In the genomic region with DNA sequence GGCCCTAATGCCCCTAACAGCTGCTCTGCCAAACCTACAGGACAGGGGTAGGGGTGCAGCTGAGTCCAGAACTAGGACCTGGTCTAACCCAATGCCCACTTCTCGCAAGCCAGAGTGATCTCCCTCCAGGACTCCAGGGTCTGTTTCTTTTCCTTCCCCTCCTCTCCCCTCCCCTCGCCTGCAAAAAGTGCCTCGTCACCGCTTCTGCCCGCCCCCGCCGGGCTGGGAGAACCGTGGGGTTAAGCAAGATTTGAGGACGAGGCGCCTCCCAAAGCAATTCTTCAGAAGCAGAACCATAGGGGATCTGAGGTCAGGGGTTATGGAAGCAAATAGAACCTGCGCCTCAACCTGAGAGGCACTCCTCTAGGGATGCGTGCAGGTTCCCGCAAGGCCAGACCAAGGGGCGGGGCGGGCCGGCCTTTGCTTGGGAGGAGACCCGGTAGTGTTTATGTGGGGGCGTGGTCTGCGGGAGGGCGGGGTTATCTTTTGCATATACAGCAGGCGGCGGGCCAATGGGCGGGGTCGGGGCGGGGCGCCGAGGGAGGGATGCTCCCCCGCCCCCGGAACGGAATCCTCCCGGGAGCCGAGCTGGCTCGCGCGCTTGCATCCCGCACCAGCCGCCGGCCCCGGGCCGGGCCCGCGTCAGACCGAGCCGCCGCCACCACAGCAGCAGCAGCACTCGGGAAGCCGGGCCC, we compare ENCODE assay signal across 7 mouse cellular contexts. TPM values are rescaled to one million over a fixed set of nuclear protein-coding genes. Genes with fewer than 3 reads are reported as not detected.
DNase-seq lines count a peak whose midpoint lies in the region; ATAC-seq lines count a peak whose summit lies in the region.

A gene (plus strand): TSS at position 229 of the 695 bp plus-strand sequence.

- peak within 1 kb of the TSS; percentile 86 for H3K9ac ChIP-seq in intestine, embryonic 16.5 days (ENCODE audit: low read depth, low read length)
- peak within 1 kb of the TSS; percentile 89 for H3K9ac ChIP-seq in midbrain, embryonic 11.5 days (ENCODE audit: low read length)

- no peaks in the 10 kb centered on the region for H3K36me3 ChIP-seq in intestine, embryonic 16.5 days (ENCODE audit: control insufficient read depth, insufficient read depth, low read length)
- peaks cover 2% of the 10 kb centered on the region; the same call in 1 of the 2 replicates for H3K36me3 ChIP-seq in midbrain, embryonic 11.5 days (ENCODE audit: control insufficient read depth, insufficient read depth, low read length)

- no peaks in the 10 kb centered on the region for H3K27me3 ChIP-seq in intestine, embryonic 16.5 days (replicated peaks; ENCODE audit: control insufficient read depth, insufficient read depth, low read length)
- no peaks in the 10 kb centered on the region for H3K27me3 ChIP-seq in midbrain, embryonic 11.5 days (ENCODE audit: control insufficient read depth, insufficient read depth, low read length)

- H3K4me3 ChIP-seq in intestine, embryonic 16.5 days (ENCODE audit: low read length) = peak within 1 kb of the TSS; percentile 75
- peak within 1 kb of the TSS; percentile 86 for H3K4me3 ChIP-seq in midbrain, embryonic 11.5 days (ENCODE audit: low read depth, low read length)

- H3K27ac ChIP-seq in intestine, embryonic 16.5 days (ENCODE audit: low read length) = peak within 1 kb of the TSS; percentile 60
- peak within 1 kb of the TSS; percentile 75 for H3K27ac ChIP-seq in midbrain, embryonic 11.5 days (ENCODE audit: low read depth, low read length)

- H3K4me2 ChIP-seq in intestine, embryonic 16.5 days (ENCODE audit: low read depth, low read length) = peak within 1 kb of the TSS; percentile 92
- H3K4me2 ChIP-seq in midbrain, embryonic 11.5 days = peak within 1 kb of the TSS; percentile 86

- peak; percentile 88 for ATAC-seq in intestine, embryonic 16.5 days
- peak; percentile 89 for ATAC-seq in midbrain, embryonic 11.5 days (ENCODE audit: low FRiP score)

- peak; percentile 96 for DNase-seq in adrenal gland, adult 2 months
- peak; percentile 94 for DNase-seq in embryo, embryonic 11.5 days (ENCODE audit: low read depth, low spot score)
- peak; percentile 92 to 97 for DNase-seq in gastrocnemius, postnatal 4 days (ENCODE audit: low spot score in 2 of 2)
- peak; percentile 90 to 92 for DNase-seq in left cerebral cortex, postnatal 36 days (ENCODE audit: low spot score in 2 of 2)
- peak; percentile 100 for DNase-seq in midbrain, embryonic 11.5 days (ENCODE audit: low spot score, missing footprints)
- DNase-seq in skeletal muscle tissue, adult 2 months (ENCODE audit: low read depth, low spot score) = peak; percentile 92

- H3K4me1 ChIP-seq in intestine, embryonic 16.5 days (ENCODE audit: control insufficient read depth, insufficient read depth, low read length) = peaks cover 27% of the 10 kb centered on the region
- H3K4me1 ChIP-seq in midbrain, embryonic 11.5 days (ENCODE audit: control insufficient read depth, insufficient read depth, low read length) = peaks cover 20% of the 10 kb centered on the region; the same call in 1 of the 2 replicates

- no peaks in the 10 kb centered on the region for H3K9me3 ChIP-seq in intestine, embryonic 16.5 days (ENCODE audit: control insufficient read depth, low read length)
- H3K9me3 ChIP-seq in midbrain, embryonic 11.5 days (ENCODE audit: control insufficient read depth, low read length) = no peaks in the 10 kb centered on the region

- WGBS in intestine, embryonic 16.5 days = under 1% methylated on average over 32 of the region's 47 CpGs
- under 1% methylated on average over 47 of the region's 47 CpGs for WGBS in midbrain, embryonic 11.5 days

- intact Hi-C loops in left cerebral cortex, postnatal 36 days (cut with DNase I) = no loop called here

RNA-seq across cellular contexts. Expression of the gene that starts here (rescaled TPM):
- 10 to 100 TPM in 1 of 2 experiments, 1 to 10 TPM in 1; 5.2 to 13.3 TPM for total RNA-seq in adrenal gland, adult 2 months (2021)
- polyA plus RNA-seq in adrenal gland, adult 2 months (2012; rRNA removed) = 37.2 and 48.0 TPM in 2 replicates
- total RNA-seq in gastrocnemius, postnatal 4 days (2021) = 10 to 100 TPM; 26.3 to 32.3 TPM
- polyA plus RNA-seq in intestine, embryonic 16.5 days (2015; fragmentation: Nextera tagmentation; extraction: Ambion mirVana) = 9.1 and 10.8 TPM in 2 replicates
- 100 to 1,000 TPM; 107 to 127 TPM for total RNA-seq in left cerebral cortex, postnatal 36 days (2021)
- polyA plus RNA-seq in midbrain, embryonic 11.5 days (2014; fragmentation: Nextera tagmentation; extraction: Ambion mirVana) = 16.9 and 17.7 TPM in 2 replicates

Comparison
In these comparisons a context has a peak if more than half of its experiments do, and no peak if none do; other contexts are left out.
1. Peak in every context shown above with its lines: DNase-seq, ATAC-seq, H3K4me3 ChIP-seq and H3K27ac ChIP-seq.